Mouse (Mus musculus) E14TG2a.4 (cell line): Measurements from ENCODE around the gene Sptan1.
A peak's percentile ranks its signal among the peaks of the same experiment; 100 is the strongest.

Experiments
- H3K27me3 ChIP-seq: 2 replicates; pipeline ENCODE4 v1.6.1; 2014; ENCODE audit warnings: low read length, control low read depth; ENCODE audit not compliant: insufficient read depth
- H3K36me3 ChIP-seq: 2 replicates; pipeline ENCODE4 v1.6.1; 2014; ENCODE audit warnings: low read length, control low read depth; ENCODE audit not compliant: insufficient read depth
- H3K4me1 ChIP-seq: replicated peaks from 2 replicates; pipeline ENCODE4 v1.6.1; 2014; ENCODE audit warnings: low read depth, low read length, control low read depth
- H3K4me3 ChIP-seq: replicated peaks from 2 replicates; pipeline ENCODE4 v1.5.1; 2014; ENCODE audit warnings: mild to moderate bottlenecking, low read length
- H3K9me3 ChIP-seq: 2 replicates; pipeline ENCODE4 v1.6.1; 2014; ENCODE audit warnings: low read length, control low read depth
- CTCF ChIP-seq: conservative IDR thresholded peaks from 2 replicates; pipeline ENCODE4 v1.5.1; 2014; ENCODE audit warnings: low read length
- NANOG ChIP-seq: IDR thresholded peaks from 2 replicates; pipeline ENCODE4 v1.6.1; 2014; ENCODE audit warnings: borderline replicate concordance, low read length, mixed read lengths
- POU5F1 ChIP-seq: IDR thresholded peaks from 2 replicates; pipeline ENCODE4 v1.6.1; 2014; ENCODE audit warnings: low read length, borderline replicate concordance

Sptan1 gene

DNA sequence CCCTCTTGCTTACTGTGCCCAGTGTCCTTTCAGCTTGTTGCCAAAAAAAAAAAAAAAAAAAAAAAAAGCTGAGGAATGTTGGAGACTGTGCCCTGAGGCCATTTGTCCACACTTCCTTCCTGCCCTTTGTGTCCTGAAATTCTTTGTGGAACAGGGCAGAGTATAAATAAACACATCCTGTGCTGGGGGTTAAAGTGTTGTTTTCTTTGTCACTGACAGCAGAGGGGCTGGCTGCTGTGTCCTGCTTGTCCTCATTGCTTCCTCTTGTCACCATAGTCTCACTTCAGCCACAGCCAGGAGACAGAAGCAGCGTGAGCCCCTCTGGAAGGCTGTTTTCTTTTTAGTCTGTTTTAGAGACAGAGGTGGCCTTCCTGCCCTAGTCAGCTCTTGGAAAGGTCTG lies 20.6 kb upstream of the Sptan1 start:
- Histone ChIP-seq H3K4me3 (no peak overlapping the region), H3K9me3 (no peaks in the 10 kb centered on the region), H3K4me1 (peaks cover 16% of the 10 kb centered on the region), H3K27me3 (no peaks in the 10 kb centered on the region), H3K36me3 (peaks cover 98% of the 10 kb centered on the region)
- TF ChIP-seq NANOG (no peak), POU5F1 (no peak), CTCF (no peak)

DNA sequence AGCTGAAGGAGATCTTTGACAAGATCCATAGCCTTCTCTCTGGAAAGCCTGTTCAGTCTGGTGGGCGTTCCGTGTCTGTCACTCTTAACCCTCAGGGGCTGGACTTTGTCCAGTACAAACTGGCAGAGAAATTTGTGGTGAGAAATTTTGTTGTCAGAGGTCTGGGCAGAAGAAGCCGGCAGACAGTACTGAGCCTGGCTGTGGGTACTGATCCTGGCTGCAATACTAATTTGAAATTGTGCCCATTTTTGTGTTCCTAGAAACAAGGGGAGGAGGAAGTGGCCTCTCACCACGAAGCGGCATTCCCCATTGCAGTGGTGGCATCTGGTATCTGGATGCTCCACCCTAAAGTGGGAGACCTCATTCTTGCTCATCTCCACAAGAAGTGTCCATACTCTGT lies 16.5 kb upstream of the Sptan1 start:
- TF ChIP-seq CTCF = no peak
- no peak for TF ChIP-seq NANOG
- no peak for TF ChIP-seq POU5F1
- no peak overlapping the region for H3K4me3 ChIP-seq

GRCm38 (mm10) chr2:29961246-29961645 lies 4.1 kb upstream of the Sptan1 start:
- TF ChIP-seq CTCF (no peak), NANOG (no peak), POU5F1 (no peak)
- peaks cover 46% of the 10 kb centered on the region for H3K36me3 ChIP-seq

More for the DNA sequence above, 16.5 kb upstream of the Sptan1 start:
- Histone ChIP-seq H3K27me3 (no peaks in the 10 kb centered on the region), H3K9me3 (no peaks in the 10 kb centered on the region), H3K4me1 (peaks cover 13% of the 10 kb centered on the region), H3K36me3 (peaks cover 97% of the 10 kb centered on the region)

DNA sequence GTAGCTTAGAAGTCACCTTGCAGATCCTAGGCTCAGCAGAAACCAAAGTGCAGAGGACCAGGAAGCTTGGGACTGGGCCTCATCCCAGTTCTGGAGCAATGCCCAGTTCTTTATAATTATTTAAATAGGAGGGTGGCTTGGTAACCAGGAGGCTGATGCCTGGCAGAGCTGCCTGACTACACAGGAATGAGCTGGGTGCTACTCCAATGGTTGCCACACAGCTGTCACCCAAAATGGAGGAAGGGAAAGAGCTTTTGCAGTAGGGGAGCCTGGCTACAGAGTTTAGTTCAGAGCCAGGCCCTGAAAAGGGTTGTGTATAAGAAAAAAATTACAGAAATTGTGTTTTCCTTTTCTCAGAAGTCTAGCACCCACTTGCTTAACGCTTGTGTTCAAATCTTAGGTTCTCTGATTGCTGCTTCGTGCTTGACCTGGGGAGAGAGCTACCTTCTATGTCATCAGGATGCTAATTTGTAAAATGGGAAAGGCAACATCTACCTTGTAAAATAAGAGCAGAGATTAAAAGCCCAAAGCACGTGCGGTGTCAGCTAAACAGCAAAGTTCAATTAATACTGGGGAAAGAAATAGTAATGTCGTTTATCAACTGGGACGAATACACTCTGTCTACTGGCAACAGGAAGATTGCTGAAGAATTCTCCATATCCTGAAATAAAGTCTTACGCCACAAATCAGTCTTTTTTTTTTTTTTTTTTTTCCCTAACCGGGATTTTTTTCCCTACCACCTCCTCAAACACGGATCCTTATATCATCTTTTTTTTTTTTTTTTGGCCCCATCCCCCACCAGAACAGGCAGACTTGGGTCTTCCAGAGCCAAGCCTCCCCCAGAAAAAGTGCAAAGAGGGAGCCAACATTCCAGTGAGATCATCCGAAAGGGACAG lies 758 bp upstream of the Sptan1 start:
- Histone ChIP-seq H3K36me3 (peaks cover 35% of the 10 kb centered on the region), H3K9me3 (no peaks in the 10 kb centered on the region), H3K4me1 (peaks cover 75% of the 10 kb centered on the region), H3K4me3 (peak overlapping the region; percentile 93), H3K27me3 (no peaks in the 10 kb centered on the region)
- TF ChIP-seq NANOG (no peak), POU5F1 (no peak), CTCF (no peak)

More at GRCm38 (mm10) chr2:29961246-29961645, 4.1 kb upstream of the Sptan1 start:
- Histone ChIP-seq H3K4me3 (no peak overlapping the region), H3K9me3 (no peaks in the 10 kb centered on the region), H3K27me3 (no peaks in the 10 kb centered on the region), H3K4me1 (peaks cover 46% of the 10 kb centered on the region)

- no peaks in the 10 kb centered on the region for H3K27me3 ChIP-seq
- TF ChIP-seq NANOG (no peak), POU5F1 (no peak), CTCF (no peak)
- H3K4me3 ChIP-seq = peak overlapping the region; percentile 93
- H3K9me3 ChIP-seq = no peaks in the 10 kb centered on the region
- H3K36me3 ChIP-seq = peaks cover 38% of the 10 kb centered on the region
- H3K4me1 ChIP-seq = peaks cover 77% of the 10 kb centered on the region
Measured at GRCm38 (mm10) chr2:29965906-29966305, 546 bp downstream of the Sptan1 start.

- Histone ChIP-seq H3K36me3 (peaks cover 40% of the 10 kb centered on the region), H3K9me3 (no peaks in the 10 kb centered on the region), H3K4me1 (peaks cover 77% of the 10 kb centered on the region), H3K4me3 (peak overlapping the region; percentile 93; the same call in 1 of the 2 replicates), H3K27me3 (no peaks in the 10 kb centered on the region)
- no peak for TF ChIP-seq POU5F1
- TF ChIP-seq NANOG = no peak
- no peak for TF ChIP-seq CTCF
Measured at GRCm38 (mm10) chr2:29966826-29967225, 1.5 kb downstream of the Sptan1 start.

- H3K4me1 ChIP-seq = peaks cover 84% of the 10 kb centered on the region
- H3K4me3 ChIP-seq = no peak overlapping the region
- no peaks in the 10 kb centered on the region for H3K9me3 ChIP-seq
- TF ChIP-seq NANOG = no peak
- no peak for TF ChIP-seq POU5F1
- TF ChIP-seq CTCF = no peak
- H3K36me3 ChIP-seq = peaks cover 36% of the 10 kb centered on the region
- H3K27me3 ChIP-seq = no peaks in the 10 kb centered on the region
Measured at GRCm38 (mm10) chr2:29967768-29968167, 2.4 kb downstream of the Sptan1 start.

DNA sequence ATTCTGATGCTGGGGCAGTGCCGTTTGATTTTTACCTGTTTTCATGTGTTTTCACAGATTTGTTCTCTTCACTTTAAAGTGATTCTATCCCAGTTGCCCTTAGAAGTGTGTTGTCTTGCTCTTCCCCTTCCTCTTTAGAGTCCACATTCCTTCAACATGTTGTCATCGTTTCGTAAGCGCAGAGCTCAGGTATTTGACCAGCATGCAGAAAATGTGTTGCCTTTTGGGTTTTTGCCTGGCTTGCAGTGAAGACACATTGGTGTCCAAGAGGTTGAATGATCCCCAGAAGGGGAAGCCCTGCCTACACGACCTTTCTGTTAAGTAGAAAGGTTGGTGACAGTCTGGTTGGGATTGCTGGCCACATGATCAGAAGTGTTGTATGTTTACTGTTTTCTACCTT lies 3.3 kb downstream of the Sptan1 start:
- Histone ChIP-seq H3K9me3 (no peaks in the 10 kb centered on the region), H3K4me1 (peaks cover 81% of the 10 kb centered on the region), H3K27me3 (no peaks in the 10 kb centered on the region), H3K36me3 (peaks cover 36% of the 10 kb centered on the region), H3K4me3 (no peak overlapping the region)
- TF ChIP-seq NANOG = no peak
- no peak for TF ChIP-seq CTCF
- TF ChIP-seq POU5F1 = no peak
